Mouse (Mus musculus) cortical plate, adult 2 months (tissue): ENCODE results near the gene Glra2.

ENCODE experiments used
- CTCF ChIP-seq: fragments of 200-500 bp; IDR thresholded peaks from 2 replicates; pipeline ENCODE4 v1.5.1; 2011; ENCODE audit warnings: mild to moderate bottlenecking, control low read depth, low read length; ENCODE audit not compliant: insufficient read depth; ENCODE audit errors: extremely low read depth
- POLR2A ChIP-seq: fragments of 200-500 bp; IDR thresholded peaks from 2 replicates; pipeline ENCODE4 v1.6.1; 2011; ENCODE audit warnings: mild to moderate bottlenecking, low read length, control low read depth; ENCODE audit not compliant: insufficient read depth; ENCODE audit errors: extremely low read depth

DNA sequence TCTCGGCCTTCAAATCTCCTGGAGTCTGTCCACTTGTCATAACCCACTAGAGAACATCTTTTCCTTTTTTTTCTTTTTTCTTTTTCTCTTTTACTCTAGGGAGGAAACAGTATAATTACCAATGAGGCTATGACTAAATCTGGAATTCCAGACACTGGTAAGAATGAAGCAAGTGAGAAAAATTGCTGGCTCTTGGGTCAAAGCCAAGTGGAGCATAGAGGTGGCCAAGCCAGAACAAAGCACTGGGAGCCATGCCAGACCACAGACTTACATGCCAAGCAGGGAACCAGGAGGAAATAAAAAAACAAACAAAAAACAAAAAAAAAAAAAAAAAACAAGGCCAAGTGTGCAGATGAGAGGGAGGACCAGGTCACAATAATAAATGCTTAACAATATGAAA lies 35.6 kb upstream of the Glra2 start:
- TF ChIP-seq POLR2A (no peak), CTCF (no peak)
